Mouse (Mus musculus): ENCODE results near the gene Zfp2. TPM values are rescaled to one million over a fixed set of nuclear protein-coding genes. Genes with fewer than 3 reads are reported as not detected.

Zfp2 gene
- polyA plus RNA-seq, 1 experiment: 4.9 TPM

DNA sequence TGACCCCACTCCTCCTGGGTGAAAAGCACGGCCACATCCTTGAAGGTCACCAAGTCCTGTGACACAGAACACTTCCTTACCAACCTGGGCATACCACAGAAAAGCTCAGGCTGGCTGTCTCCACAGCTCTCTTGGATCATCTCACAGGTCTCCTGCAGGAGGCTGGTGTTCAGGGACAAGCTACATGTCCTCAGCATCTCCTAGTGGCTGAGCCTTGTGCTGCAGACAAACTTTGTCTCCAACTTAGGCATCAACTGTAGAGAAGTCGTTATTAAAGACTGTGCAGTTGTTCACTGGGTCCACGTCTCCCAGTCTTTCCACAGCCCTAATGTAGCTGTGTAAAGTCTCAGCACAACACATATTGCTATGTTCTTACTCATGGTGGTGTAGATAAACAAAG is 32.2 kb downstream of the Zfp2 start:
- Histone ChIP-seq H3K4me3 (ENCODE audit: insufficient read depth, low read length) (no peak overlapping the region), H3K4me1 (ENCODE audit: control insufficient read depth, insufficient read depth, low read length) (no peaks in the 10 kb centered on the region), H3K27ac (ENCODE audit: insufficient read depth, low read length) (no peak overlapping the region)
- TF ChIP-seq CTCF (IDR thresholded peaks at IDR 0.05; ENCODE audit: borderline replicate concordance, insufficient read depth, low read length) (no peak), POLR2A (IDR thresholded peaks at IDR 0.05; ENCODE audit: low read depth, low read length) (no peak)

DNA sequence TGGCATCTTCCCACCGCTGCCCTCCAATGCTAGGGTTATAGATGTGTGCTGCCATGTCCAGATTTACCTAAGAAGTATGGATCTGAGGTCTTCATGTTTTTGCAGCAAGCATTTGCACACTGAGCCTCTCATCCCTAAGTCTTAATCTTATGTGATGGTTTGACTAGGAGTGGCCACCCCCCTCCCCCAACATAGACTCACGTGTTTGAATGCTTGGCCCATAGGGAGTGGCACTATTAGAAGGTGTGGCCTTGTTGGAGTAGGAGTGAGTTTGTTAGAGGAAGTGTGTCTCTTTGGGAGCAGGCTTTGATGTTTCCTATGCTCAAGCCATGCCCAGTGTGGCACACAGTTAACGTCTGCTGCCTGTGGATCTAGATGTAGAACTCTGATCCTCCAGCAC is 37.3 kb downstream of the Zfp2 start:
- Histone ChIP-seq H3K4me3 (ENCODE audit: insufficient read depth, low read length) (no peak overlapping the region), H3K4me1 (ENCODE audit: control insufficient read depth, insufficient read depth, low read length) (no peaks in the 10 kb centered on the region), H3K27ac (ENCODE audit: insufficient read depth, low read length) (no peak overlapping the region)
- TF ChIP-seq POLR2A (IDR thresholded peaks at IDR 0.05; ENCODE audit: low read depth, low read length) (no peak), CTCF (IDR thresholded peaks at IDR 0.05; ENCODE audit: borderline replicate concordance, insufficient read depth, low read length) (no peak)

DNA sequence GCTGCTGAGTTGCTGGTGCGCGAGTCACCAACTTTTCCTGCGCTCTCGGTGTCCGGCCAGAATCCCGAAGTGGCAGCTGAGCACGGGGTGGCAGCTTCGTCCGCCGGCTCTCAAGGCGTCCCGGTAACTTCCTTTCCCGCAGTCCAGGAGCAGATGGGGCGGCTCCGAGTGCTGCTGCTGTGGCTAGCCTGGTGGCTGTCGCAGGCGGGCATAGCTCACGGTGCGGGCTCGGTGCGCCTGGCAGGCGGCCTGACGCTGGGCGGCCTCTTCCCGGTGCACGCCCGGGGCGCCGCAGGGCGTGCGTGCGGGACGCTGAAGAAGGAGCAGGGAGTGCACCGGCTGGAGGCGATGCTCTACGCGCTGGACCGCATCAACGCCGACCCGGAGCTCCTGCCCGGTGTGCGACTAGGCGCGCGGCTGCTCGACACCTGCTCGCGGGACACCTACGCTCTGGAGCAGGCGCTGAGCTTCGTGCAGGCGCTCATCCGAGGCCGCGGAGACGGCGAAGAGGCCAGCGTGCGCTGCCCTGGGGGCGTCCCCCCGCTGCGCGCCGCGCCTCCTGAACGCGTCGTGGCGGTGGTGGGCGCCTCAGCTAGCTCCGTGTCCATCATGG is 64.9 kb downstream of the Zfp2 start:
- TF ChIP-seq CTCF (IDR thresholded peaks at IDR 0.05; ENCODE audit: borderline replicate concordance, insufficient read depth, low read length) (no peak), POLR2A (IDR thresholded peaks at IDR 0.05; ENCODE audit: low read depth, low read length) (no peak)
- Histone ChIP-seq H3K27ac (ENCODE audit: insufficient read depth, low read length) (no peak overlapping the region), H3K4me1 (ENCODE audit: control insufficient read depth, insufficient read depth, low read length) (no peaks in the 10 kb centered on the region), H3K4me3 (ENCODE audit: insufficient read depth, low read length) (no peak overlapping the region)

DNA sequence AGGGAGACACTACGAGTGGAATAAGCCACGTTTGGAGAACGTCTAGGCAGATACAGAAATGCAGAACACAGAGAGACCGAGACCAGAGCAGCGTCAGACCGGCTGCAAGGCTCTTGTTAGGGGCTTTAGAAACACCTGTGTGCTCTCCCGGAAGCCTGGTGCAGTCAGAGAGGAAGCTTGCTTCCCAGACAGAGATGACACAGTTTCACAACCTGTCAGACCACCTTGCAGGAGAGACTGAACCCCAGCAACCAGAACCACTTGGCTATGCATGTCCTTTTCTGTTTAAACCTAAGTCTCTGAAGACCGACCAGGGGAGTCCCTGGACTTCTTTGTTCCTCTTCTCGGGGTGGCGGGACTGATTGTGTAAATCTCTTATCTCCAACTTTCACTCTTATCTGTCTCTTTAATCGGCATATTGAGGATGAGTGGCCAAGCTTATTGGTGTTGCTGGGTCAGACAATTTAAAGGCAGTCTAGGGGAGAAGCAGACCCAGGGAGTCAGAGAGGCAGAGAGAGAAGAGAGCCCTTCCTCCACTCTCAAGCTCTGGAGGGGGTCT is 65.7 kb downstream of the Zfp2 start, which contains the start of gene Grm6:
Gene Grm6 (plus strand): TSS at position 509 of the 559 bp plus-strand sequence.
- Histone ChIP-seq H3K4me1 (ENCODE audit: control insufficient read depth, insufficient read depth, low read length) (no peaks in the 10 kb centered on the region), H3K27ac (ENCODE audit: insufficient read depth, low read length) (no peak within 1 kb of the TSS), H3K4me3 (ENCODE audit: insufficient read depth, low read length) (no peak within 1 kb of the TSS; the same call in 1 of the 2 replicates)
- TF ChIP-seq POLR2A (IDR thresholded peaks at IDR 0.05; ENCODE audit: low read depth, low read length) (no peak), CTCF (IDR thresholded peaks at IDR 0.05; ENCODE audit: borderline replicate concordance, insufficient read depth, low read length) (no peak)

DNA sequence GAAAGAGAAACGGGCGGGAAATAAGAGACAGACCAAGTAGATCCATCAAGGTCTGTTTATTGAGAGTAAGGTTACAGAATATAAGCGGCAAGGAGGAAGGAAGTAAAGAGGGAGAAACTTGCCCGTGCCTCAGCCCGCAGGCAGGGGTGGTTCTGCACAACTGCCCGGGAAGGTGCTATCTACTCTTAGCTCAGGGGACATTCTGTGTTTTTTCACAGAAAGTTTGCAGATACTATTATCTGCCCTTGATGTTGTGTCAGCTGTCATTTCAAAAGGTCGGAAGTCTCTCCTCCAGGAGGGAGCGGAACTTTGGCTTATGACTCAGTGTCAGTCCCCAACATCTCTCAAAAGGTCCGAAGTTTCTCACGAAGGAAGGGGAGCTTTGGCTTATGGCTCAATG is 66.7 kb downstream of the Zfp2 start:
- H3K4me1 ChIP-seq (ENCODE audit: control insufficient read depth, insufficient read depth, low read length): no peaks in the 10 kb centered on the region
- no peak overlapping the region for H3K27ac ChIP-seq (ENCODE audit: insufficient read depth, low read length)
- no peak overlapping the region for H3K4me3 ChIP-seq (ENCODE audit: insufficient read depth, low read length)
- TF ChIP-seq POLR2A (IDR thresholded peaks at IDR 0.05; ENCODE audit: low read depth, low read length): no peak

Other genes starting within 250 kb of the Zfp2 start
- gene Zfp354c, start 88.4 kb downstream of the Zfp2 start, polyA plus RNA-seq (2011; ENCODE audit: insufficient read length, low read depth, missing spikeins): 18.2 and 34.8 TPM in 2 replicates
- gene Zfp879, start 74.6 kb downstream of the Zfp2 start, polyA plus RNA-seq (2011; ENCODE audit: insufficient read length, low read depth, missing spikeins): 0.28 TPM in 1 of 2 replicates, not detected in the other
- gene Grm6, start 65.5 kb downstream of the Zfp2 start, polyA plus RNA-seq (2011; ENCODE audit: insufficient read length, low read depth, missing spikeins): not detected in 2 replicates
- 1.2 and 1.9 TPM in 2 replicates for gene Zfp454, start 28.5 kb downstream of the Zfp2 start, polyA plus RNA-seq (2011; ENCODE audit: insufficient read length, low read depth, missing spikeins)
- 1.6 and 2.2 TPM in 2 replicates for gene Zfp354b, start 15.5 kb upstream of the Zfp2 start, polyA plus RNA-seq (2011; ENCODE audit: insufficient read length, low read depth, missing spikeins)
- not detected in 2 replicates for gene 4933414I15Rik, start 27.6 kb upstream of the Zfp2 start, polyA plus RNA-seq (2011; ENCODE audit: insufficient read length, low read depth, missing spikeins)
- gene Prop1, start 37.6 kb upstream of the Zfp2 start, polyA plus RNA-seq (2011; ENCODE audit: insufficient read length, low read depth, missing spikeins): not detected in 2 replicates
- not detected in 2 replicates for gene Olfr1378, start 50.4 kb upstream of the Zfp2 start, polyA plus RNA-seq (2011; ENCODE audit: insufficient read length, low read depth, missing spikeins)
- not detected in 2 replicates for gene Olfr1377, start 65.8 kb upstream of the Zfp2 start, polyA plus RNA-seq (2011; ENCODE audit: insufficient read length, low read depth, missing spikeins)
- gene Olfr51, start 87.4 kb upstream of the Zfp2 start, polyA plus RNA-seq (2011; ENCODE audit: insufficient read length, low read depth, missing spikeins): not detected in 2 replicates
- not detected in 2 replicates for gene Olfr54, start 98.1 kb upstream of the Zfp2 start, polyA plus RNA-seq (2011; ENCODE audit: insufficient read length, low read depth, missing spikeins)
- not detected in 2 replicates for gene Olfr1375, start 131.9 kb upstream of the Zfp2 start, polyA plus RNA-seq (2011; ENCODE audit: insufficient read length, low read depth, missing spikeins)
- gene Zfp354a, start 143.1 kb upstream of the Zfp2 start, polyA plus RNA-seq (2011; ENCODE audit: insufficient read length, low read depth, missing spikeins): 5.0 and 6.4 TPM in 2 replicates